Mouse (Mus musculus) stomach, postnatal 0 days (tissue): ENCODE measurements around the gene Osbp2. TPM values are rescaled to one million over a fixed set of nuclear protein-coding genes. Genes with fewer than 3 reads are reported as not detected.
A peak's percentile ranks its signal among the peaks of the same experiment; 100 is the strongest.

ENCODE experiments used
- ATAC-seq: fragments of 200-750 bp; cut with Nextera tagmentation; 2 replicates; pipeline ENCODE4 v1.8.0; 2017; ENCODE audit not compliant: low FRiP score, low TSS enrichment
- DNase-seq: peaks from one replicate; pipeline ENCODE4 v3.0.0-alpha.2; 2016; ENCODE audit warnings: low spot score
- H3K27ac ChIP-seq: fragments of 300-500 bp; sonication (generic); replicated peaks from 2 replicates; pipeline ENCODE4 v1.5.1; 2014; ENCODE audit warnings: mild to moderate bottlenecking, control low read depth
- H3K27me3 ChIP-seq: fragments of 300-500 bp; sonication (generic); 2 replicates; pipeline ENCODE4 v1.6.1; 2014; ENCODE audit warnings: low read length; ENCODE audit not compliant: control insufficient read depth, insufficient read depth
- H3K36me3 ChIP-seq: fragments of 300-500 bp; sonication (generic); 2 replicates; pipeline ENCODE4 v1.6.1; 2014; ENCODE audit warnings: low read length, mixed read lengths; ENCODE audit not compliant: control insufficient read depth, insufficient read depth
- H3K4me1 ChIP-seq: fragments of 300-500 bp; sonication (generic); replicated peaks from 2 replicates; pipeline ENCODE4 v1.6.1; 2014; ENCODE audit warnings: antibody characterized with exemption; ENCODE audit not compliant: control insufficient read depth, insufficient read depth
- H3K4me2 ChIP-seq: fragments of 300-500 bp; sonication (generic); replicated peaks from 2 replicates; pipeline ENCODE4 v1.6.1; 2014; ENCODE audit warnings: low read depth, mild to moderate bottlenecking, control low read depth, moderate library complexity
- H3K4me3 ChIP-seq: fragments of 300-500 bp; sonication (generic); 2 replicates; pipeline ENCODE4 v1.5.1; 2014; ENCODE audit warnings: low read depth, low read length, control low read depth
- H3K9ac ChIP-seq: fragments of 300-500 bp; sonication (generic); 2 replicates; pipeline ENCODE4 v1.6.1; 2014; ENCODE audit warnings: mild to moderate bottlenecking, low read length, control low read depth, mixed read lengths
- H3K9me3 ChIP-seq: fragments of 300-500 bp; sonication (generic); 2 replicates; pipeline ENCODE4 v1.6.1; 2016; ENCODE audit warnings: low read length; ENCODE audit not compliant: control insufficient read depth
- CTCF ChIP-seq: IDR thresholded peaks from 2 replicates; pipeline ENCODE4 v1.5.1; 2016; ENCODE audit warnings: antibody characterized with exemption, low read depth, mild to moderate bottlenecking, moderate library complexity
- EP300 ChIP-seq: optimal IDR thresholded peaks from 2 replicates; pipeline ENCODE3; 2016; ENCODE audit warnings: antibody characterized with exemption
- WGBS: fragments of 180-500 bp; shearing (Covaris S2); extraction: QIAGEN DNeasy Blood & Tissue Kit; methylation state at CpG from one replicate; pipeline ENCODE4 v1.1.7; 2014; 5-methylcytosine and 5-hydroxymethylcytosine counted together
- polyA plus RNA-seq: library from polyadenylated mRNA; unstranded; fragments of >200 nt; fragmentation: Nextera tagmentation; extraction: Ambion mirVana; gene quantifications from 2 replicates; pipeline ENCODE4 v1.2.1, GENCODE M21; 2015

Osbp2 gene
- polyA plus RNA-seq, 1 experiment from 2014 or later, result 0.42 TPM

- H3K27me3 ChIP-seq, result no peaks in the 10 kb centered on the region
- WGBS, result 84% methylated on average over 4 of the region's 4 CpGs
Observed at GRCm38 (mm10) chr11:3851872-3852271, 11.8 kb downstream of the Osbp2 start.

GRCm38 (mm10) chr11:3850746-3851277 is 12.9 kb downstream of the Osbp2 start:
- 52% methylated on average over 5 of the region's 5 CpGs for WGBS
- no peaks in the 10 kb centered on the region for H3K36me3 ChIP-seq
- H3K4me3 ChIP-seq, result no peak overlapping the region
- no peak overlapping the region for H3K9ac ChIP-seq
- TF ChIP-seq EP300 (no peak), CTCF (no peak)
- H3K4me2 ChIP-seq, result no peak overlapping the region
- H3K4me1 ChIP-seq, result no peaks in the 10 kb centered on the region
- no peak overlapping the region for H3K27ac ChIP-seq
- ATAC-seq (no peak), DNase-seq (no peak)
- H3K9me3 ChIP-seq, result no peaks in the 10 kb centered on the region
- H3K27me3 ChIP-seq, result no peaks in the 10 kb centered on the region

More at GRCm38 (mm10) chr11:3851872-3852271, 11.8 kb downstream of the Osbp2 start:
- no peak overlapping the region for H3K9ac ChIP-seq
- no peak overlapping the region for H3K4me3 ChIP-seq
- DNase-seq (no peak), ATAC-seq (no peak)
- H3K27ac ChIP-seq, result no peak overlapping the region
- no peaks in the 10 kb centered on the region for H3K36me3 ChIP-seq
- no peaks in the 10 kb centered on the region for H3K9me3 ChIP-seq
- H3K4me1 ChIP-seq, result no peaks in the 10 kb centered on the region
- no peak overlapping the region for H3K4me2 ChIP-seq
- TF ChIP-seq CTCF (no peak), EP300 (no peak)

DNA sequence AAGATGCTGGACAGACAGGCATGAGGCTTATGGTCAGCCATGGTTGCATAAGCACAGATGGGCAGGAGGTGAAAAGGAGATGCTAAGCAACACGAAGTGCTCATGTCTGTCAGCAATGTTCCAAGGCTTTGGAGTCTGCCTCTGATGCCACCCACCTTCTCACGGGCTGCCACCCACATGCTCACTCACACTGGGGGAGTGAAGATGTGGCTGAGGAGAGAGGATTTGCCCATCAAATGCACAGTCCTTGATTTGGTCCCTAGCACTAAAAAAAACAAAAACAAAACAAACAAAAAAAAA is 13.4 kb downstream of the Osbp2 start:
- Histone ChIP-seq H3K4me3 (no peak overlapping the region), H3K4me1 (no peaks in the 10 kb centered on the region), H3K4me2 (no peak overlapping the region), H3K27me3 (no peaks in the 10 kb centered on the region), H3K9me3 (no peaks in the 10 kb centered on the region), H3K27ac (no peak overlapping the region), H3K36me3 (no peaks in the 10 kb centered on the region), H3K9ac (no peak overlapping the region)
- ATAC-seq (no peak), DNase-seq (no peak)
- 79% methylated on average over 2 of the region's 2 CpGs for WGBS
- TF ChIP-seq CTCF (no peak), EP300 (no peak)

DNA sequence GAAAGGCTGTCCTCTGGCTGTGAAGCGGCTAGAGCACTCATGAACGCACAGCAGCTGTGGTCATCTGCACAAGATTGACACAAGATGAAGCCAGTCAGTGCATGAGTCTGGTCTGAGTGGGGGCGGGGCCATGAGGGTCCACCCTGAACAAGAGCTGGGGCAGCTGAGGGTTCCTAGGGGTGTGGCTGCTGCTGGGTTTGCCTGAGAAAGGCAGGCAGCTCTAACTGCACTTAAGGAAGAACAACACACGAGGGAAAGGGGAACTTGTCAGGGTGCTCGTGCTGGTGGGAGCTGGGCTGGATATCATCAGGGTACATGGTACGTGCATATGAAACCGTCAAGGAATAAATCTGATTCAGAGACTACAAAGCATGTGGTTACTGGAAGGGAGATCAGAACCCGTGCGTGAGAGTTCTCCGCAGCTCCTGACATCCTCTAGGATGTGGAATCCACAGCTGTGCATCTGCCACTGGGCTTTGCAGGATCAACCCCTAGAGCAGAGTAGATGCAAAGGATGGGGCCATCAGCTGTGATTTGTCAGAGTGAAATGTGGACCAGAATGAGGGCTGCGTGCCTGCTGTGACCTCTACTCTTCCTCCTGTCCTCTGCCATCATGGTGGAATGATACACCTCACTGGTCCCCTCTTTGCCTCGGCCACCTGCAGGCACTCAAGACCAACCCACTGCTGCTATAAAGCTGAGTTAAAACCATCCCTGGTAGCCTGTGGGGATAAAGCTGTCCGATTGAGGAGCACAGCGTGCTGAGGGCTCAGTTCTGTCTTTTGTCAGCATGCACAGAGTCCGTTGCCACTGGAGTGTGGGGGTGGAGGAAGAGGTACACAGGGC is 14.0 kb downstream of the Osbp2 start:
- Histone ChIP-seq H3K9ac (no peak overlapping the region), H3K9me3 (no peaks in the 10 kb centered on the region), H3K4me2 (no peak overlapping the region), H3K4me1 (no peaks in the 10 kb centered on the region), H3K27me3 (no peaks in the 10 kb centered on the region), H3K36me3 (no peaks in the 10 kb centered on the region), H3K4me3 (no peak overlapping the region), H3K27ac (no peak overlapping the region)
- DNase-seq, result no peak
- no peak for TF ChIP-seq EP300
- no peak for TF ChIP-seq CTCF
- ATAC-seq, result 0 out of 2 replicates have a peak, but pooled peaks have one; percentile 49
- WGBS, result 75% methylated on average over 15 of the region's 15 CpGs

- ATAC-seq (no peak), DNase-seq (no peak)
- TF ChIP-seq EP300, result no peak
- no peak for TF ChIP-seq CTCF
- Histone ChIP-seq H3K36me3 (no peaks in the 10 kb centered on the region), H3K4me2 (no peak overlapping the region), H3K4me1 (no peaks in the 10 kb centered on the region), H3K27me3 (no peaks in the 10 kb centered on the region), H3K9ac (no peak overlapping the region), H3K27ac (no peak overlapping the region), H3K9me3 (no peaks in the 10 kb centered on the region), H3K4me3 (no peak overlapping the region)
- 58% methylated on average over 2 of the region's 2 CpGs for WGBS
Observed at GRCm38 (mm10) chr11:3846351-3846750, 17.4 kb downstream of the Osbp2 start.
